Mouse (Mus musculus) intestine, embryonic 14.5 days (tissue): ENCODE measurements around the gene Olfr648. TPM values are rescaled to one million over a fixed set of nuclear protein-coding genes. Genes with fewer than 3 reads are reported as not detected.

Source experiments
- ATAC-seq: fragments of 200-750 bp; cut with Nextera tagmentation; replicated peaks from 2 replicates; pipeline ENCODE4 v1.8.0; 2017; ENCODE audit warnings: low read depth, moderate number of reproducible peaks, moderate TSS enrichment, moderate library complexity; ENCODE audit not compliant: low FRiP score, low TSS enrichment
- DNase-seq: peaks from one replicate; pipeline ENCODE4 v3.0.0-alpha.2; 2018; ENCODE audit warnings: low spot score
- H3K27ac ChIP-seq: fragments of 300-500 bp; sonication (generic); 2 replicates; pipeline ENCODE4 v1.5.1; 2014; ENCODE audit warnings: low read depth, mild to moderate bottlenecking, control low read depth
- H3K27me3 ChIP-seq: fragments of 300-500 bp; sonication (generic); replicated peaks from 2 replicates; pipeline ENCODE4 v1.6.1; 2014; ENCODE audit warnings: low read length, control low read depth; ENCODE audit not compliant: control insufficient read depth, insufficient read depth
- H3K36me3 ChIP-seq: fragments of 300-500 bp; sonication (generic); 2 replicates; pipeline ENCODE4 v1.6.1; 2014; ENCODE audit warnings: low read length, control low read depth; ENCODE audit not compliant: control insufficient read depth, insufficient read depth
- H3K4me1 ChIP-seq: fragments of 300-500 bp; sonication (generic); replicated peaks from 2 replicates; pipeline ENCODE4 v1.6.1; 2014; ENCODE audit warnings: low read length, control low read depth, mixed read lengths; ENCODE audit not compliant: control insufficient read depth, insufficient read depth
- H3K4me2 ChIP-seq: fragments of 300-500 bp; sonication (generic); 2 replicates; pipeline ENCODE4 v1.6.1; 2014; ENCODE audit warnings: low read length
- H3K4me3 ChIP-seq: fragments of 300-500 bp; sonication (generic); 2 replicates; pipeline ENCODE4 v1.5.1; 2014; ENCODE audit warnings: low read depth, low read length, control low read depth, mixed read lengths
- H3K9ac ChIP-seq: fragments of 300-500 bp; sonication (generic); 2 replicates; pipeline ENCODE4 v1.6.1; 2014; ENCODE audit warnings: mild to moderate bottlenecking, low read length
- H3K9me3 ChIP-seq: fragments of 300-500 bp; sonication (generic); 2 replicates; pipeline ENCODE4 v1.6.1; 2016; ENCODE audit warnings: low read length, control low read depth; ENCODE audit not compliant: control insufficient read depth
- WGBS: fragments of 180-500 bp; shearing (Covaris S2); extraction: QIAGEN DNeasy Blood & Tissue Kit; methylation state at CpG from one replicate; pipeline ENCODE4 v1.1.7; 2014; 5-methylcytosine and 5-hydroxymethylcytosine counted together
- polyA plus RNA-seq: library from polyadenylated mRNA; unstranded; fragments of >200 nt; fragmentation: Nextera tagmentation; extraction: Ambion mirVana; gene quantifications from 2 replicates; pipeline ENCODE4 v1.2.1, GENCODE M21; 2014

The Olfr648 gene
- polyA plus RNA-seq, 1 experiment from 2014 or later = 0.32 TPM

DNA sequence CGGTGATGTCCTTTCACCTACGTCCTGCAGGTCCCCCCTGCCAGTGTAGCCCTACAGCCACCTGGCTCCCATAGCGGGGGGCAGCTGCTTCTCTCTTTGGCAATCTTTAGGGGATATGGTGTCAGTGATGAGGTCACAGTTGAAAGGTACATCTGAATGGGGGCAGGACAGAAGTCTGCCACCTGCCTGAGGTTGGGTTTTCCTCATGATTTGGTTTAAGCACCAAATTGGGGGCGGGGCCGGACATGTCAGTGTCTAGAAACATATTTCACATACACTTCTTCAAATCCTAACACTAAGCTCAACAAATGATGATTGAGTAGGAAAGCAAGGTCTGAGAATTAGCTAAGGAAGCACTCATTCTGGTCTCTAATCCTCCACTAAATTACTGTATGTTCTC lies 53.5 kb downstream of the Olfr648 start, which contains the start of gene Ubqln5:
Ubqln5 (minus strand) TSS at position 101 of the 400 bp plus-strand sequence.
- no peak for DNase-seq
- H3K4me2 ChIP-seq = no peak within 1 kb of the TSS
- no peaks in the 10 kb centered on the region for H3K9me3 ChIP-seq
- H3K9ac ChIP-seq = no peak within 1 kb of the TSS
- no peaks in the 10 kb centered on the region for H3K4me1 ChIP-seq
- WGBS = 91% methylated on average over 5 of the region's 5 CpGs
- H3K4me3 ChIP-seq = no peak within 1 kb of the TSS
- H3K36me3 ChIP-seq = no peaks in the 10 kb centered on the region
- ATAC-seq = no peak
- H3K27ac ChIP-seq = no peak within 1 kb of the TSS
- no peaks in the 10 kb centered on the region for H3K27me3 ChIP-seq

Other genes with a start within 250 kb of the Olfr648 start
- not detected in 2 replicates for gene Olfr632, start 249.0 kb downstream of the Olfr648 start, polyA plus RNA-seq
- gene Olfr633, start 239.0 kb downstream of the Olfr648 start, polyA plus RNA-seq = not detected in 2 replicates
- gene Olfr635, start 212.2 kb downstream of the Olfr648 start, polyA plus RNA-seq = not detected in 2 replicates
- gene Olfr638, start 184.6 kb downstream of the Olfr648 start, polyA plus RNA-seq = not detected in 2 replicates
- 0.04 TPM in 1 of 2 replicates, not detected in the other for gene Olfr639, start 166.1 kb downstream of the Olfr648 start, polyA plus RNA-seq
- not detected in 2 replicates for gene Olfr640, start 157.8 kb downstream of the Olfr648 start, polyA plus RNA-seq
- not detected in 2 replicates for gene Olfr641, start 147.9 kb downstream of the Olfr648 start, polyA plus RNA-seq
- not detected in 2 replicates for gene Olfr642, start 130.7 kb downstream of the Olfr648 start, polyA plus RNA-seq
- gene 4930516K23Rik, start 121.9 kb downstream of the Olfr648 start, polyA plus RNA-seq = not detected in 2 replicates
- gene Olfr644, start 111.5 kb downstream of the Olfr648 start, polyA plus RNA-seq = not detected in 2 replicates
- not detected in 2 replicates for gene Olfr645, start 97.9 kb downstream of the Olfr648 start, polyA plus RNA-seq
- gene Olfr646, start 78.5 kb downstream of the Olfr648 start, polyA plus RNA-seq = not detected in 2 replicates
- not detected in 2 replicates for gene Ubqln5, start 53.6 kb downstream of the Olfr648 start, polyA plus RNA-seq
- gene Olfr643, start 46.0 kb downstream of the Olfr648 start, polyA plus RNA-seq = not detected in 2 replicates
- gene Ubqln3, start 40.1 kb downstream of the Olfr648 start, polyA plus RNA-seq = not detected in 2 replicates
- gene Ubqlnl, start 32.8 kb downstream of the Olfr648 start, polyA plus RNA-seq = not detected in 2 replicates
- not detected in 2 replicates for gene Olfm5, start 18.6 kb downstream of the Olfr648 start, polyA plus RNA-seq
- gene Olfr649, start 12.6 kb upstream of the Olfr648 start, polyA plus RNA-seq = not detected in 2 replicates
- gene Trim6, start 35.4 kb upstream of the Olfr648 start, polyA plus RNA-seq = 1.6 TPM in 2 replicates
- gene Trim34a, start 61.1 kb upstream of the Olfr648 start, polyA plus RNA-seq = 1.5 and 1.9 TPM in 2 replicates
- gene Trim5, start 104.7 kb upstream of the Olfr648 start, polyA plus RNA-seq = 0.12 and 0.31 TPM in 2 replicates
- 3.7 and 5.2 TPM in 2 replicates for gene Trim12a, start 132.1 kb upstream of the Olfr648 start, polyA plus RNA-seq
- gene Trim34b, start 146.1 kb upstream of the Olfr648 start, polyA plus RNA-seq = not detected in 2 replicates
- 1.6 TPM in 2 replicates for gene Trim12c, start 170.0 kb upstream of the Olfr648 start, polyA plus RNA-seq
- 0.09 and 0.14 TPM in 2 replicates for gene Trim30b, start 186.5 kb upstream of the Olfr648 start, polyA plus RNA-seq
- 0.16 and 0.20 TPM in 2 replicates for gene Trim30c, start 217.4 kb upstream of the Olfr648 start, polyA plus RNA-seq